Mouse (Mus musculus) neural tube, embryonic 11.5 days (tissue): ENCODE measurements at regions not wholly inside any gene's neighbourhood (a gene's known extent, or its start where the extent isn't known, plus 50 kb on each side); places are given as distances from the start of the nearest gene placed in this dataset.

ENCODE experiments used
- ATAC-seq: fragments of 200-750 bp; cut with Nextera tagmentation; 2 replicates; pipeline ENCODE4 v1.8.0; 2017; ENCODE audit warnings: moderate number of reproducible peaks, mild to moderate bottlenecking, moderate TSS enrichment, moderate library complexity; ENCODE audit not compliant: insufficient read depth, low FRiP score, low TSS enrichment
- DNase-seq: peaks from one replicate; pipeline ENCODE4 v3.0.0-alpha.2; 2015; ENCODE audit warnings: low spot score
- H3K27ac ChIP-seq: fragments of 300-500 bp; sonication (generic); 2 replicates; pipeline ENCODE4 v1.5.1; 2014; ENCODE audit warnings: low read depth, mild to moderate bottlenecking, low read length
- H3K27me3 ChIP-seq: fragments of 300-500 bp; sonication (generic); 2 replicates; pipeline ENCODE4 v1.6.1; 2014; ENCODE audit warnings: mild to moderate bottlenecking, low read length, mixed read lengths; ENCODE audit not compliant: control insufficient read depth, insufficient read depth
- H3K36me3 ChIP-seq: fragments of 300-500 bp; sonication (generic); 2 replicates; pipeline ENCODE4 v1.6.1; 2014; ENCODE audit warnings: mild to moderate bottlenecking, low read length, moderate library complexity, mixed read lengths; ENCODE audit not compliant: control insufficient read depth, insufficient read depth
- H3K4me1 ChIP-seq: fragments of 300-500 bp; sonication (generic); 2 replicates; pipeline ENCODE4 v1.6.1; 2014; ENCODE audit warnings: low read length, mixed read lengths; ENCODE audit not compliant: control insufficient read depth, insufficient read depth
- H3K4me2 ChIP-seq: fragments of 300-500 bp; sonication (generic); 2 replicates; pipeline ENCODE4 v1.6.1; 2014; ENCODE audit warnings: low read depth, mild to moderate bottlenecking, moderate library complexity
- H3K4me3 ChIP-seq: fragments of 300-500 bp; sonication (generic); 2 replicates; pipeline ENCODE4 v1.5.1; 2014; ENCODE audit warnings: low read depth, low read length
- H3K9ac ChIP-seq: fragments of 300-500 bp; sonication (generic); 2 replicates; pipeline ENCODE4 v1.6.1; 2014; ENCODE audit warnings: mild to moderate bottlenecking, low read length
- H3K9me3 ChIP-seq: fragments of 300-500 bp; sonication (generic); 2 replicates; pipeline ENCODE4 v1.6.1; 2016; ENCODE audit warnings: low read length; ENCODE audit not compliant: control insufficient read depth
- WGBS: fragments of 180-500 bp; shearing (Covaris S2); extraction: QIAGEN DNeasy Blood & Tissue Kit; methylation state at CpG from one replicate; pipeline ENCODE4 v1.1.7; 2014; 5-methylcytosine and 5-hydroxymethylcytosine counted together

DNA sequence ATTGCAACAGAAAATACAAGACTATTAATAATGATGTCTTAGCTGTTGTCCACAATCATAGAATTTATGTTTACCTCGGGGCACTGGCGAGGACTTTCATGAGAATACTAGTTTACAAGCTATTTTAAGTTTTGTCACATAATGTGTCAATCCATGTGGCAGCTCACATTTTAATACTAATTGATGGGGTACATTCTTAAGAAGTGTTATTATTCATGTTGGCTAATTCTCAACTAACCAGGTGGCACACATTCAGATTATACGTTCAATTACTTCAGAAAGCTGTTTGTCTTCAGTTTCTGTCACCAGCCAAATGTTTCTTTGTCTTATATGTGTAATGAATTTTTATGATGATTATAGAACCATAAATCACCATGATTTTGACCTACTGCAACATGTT is 870.2 kb upstream of the Celf2 start:
- Histone ChIP-seq H3K4me3 (no peak overlapping the region), H3K36me3 (no peaks in the 10 kb centered on the region), H3K4me1 (no peaks in the 10 kb centered on the region), H3K9ac (no peak overlapping the region), H3K4me2 (no peak overlapping the region), H3K9me3 (no peaks in the 10 kb centered on the region), H3K27me3 (no peaks in the 10 kb centered on the region), H3K27ac (no peak overlapping the region)
- WGBS, result 87% methylated on average over 3 of the region's 3 CpGs
- ATAC-seq, result no peak
- DNase-seq, result no peak

DNA sequence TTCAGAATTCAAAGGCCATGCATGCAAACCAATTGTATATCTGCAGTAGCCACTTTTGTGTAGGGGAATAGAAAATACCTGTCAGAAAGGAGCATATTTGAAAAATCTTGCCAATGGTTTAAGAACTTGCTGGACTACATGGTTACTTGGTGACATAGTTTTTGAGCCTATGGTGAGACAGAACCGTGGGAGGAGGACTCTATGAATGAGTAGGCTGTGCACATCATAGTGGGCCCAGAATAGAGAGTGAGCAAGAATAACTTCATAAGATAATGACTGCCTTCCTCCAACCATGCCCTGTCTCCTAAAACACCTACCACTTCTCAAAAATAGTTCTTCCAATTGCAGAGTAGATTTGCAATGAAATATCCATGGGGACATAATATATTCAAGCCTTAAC is 838.5 kb upstream of the Celf2 start:
- Histone ChIP-seq H3K4me3 (no peak overlapping the region), H3K27me3 (no peaks in the 10 kb centered on the region), H3K4me2 (no peak overlapping the region), H3K4me1 (no peaks in the 10 kb centered on the region), H3K9me3 (no peaks in the 10 kb centered on the region), H3K36me3 (no peaks in the 10 kb centered on the region), H3K9ac (no peak overlapping the region), H3K27ac (no peak overlapping the region)
- no peak for ATAC-seq
- no peak for DNase-seq
- 73% methylated on average over 1 of the region's 1 CpGs for WGBS

- Histone ChIP-seq H3K9ac (no peak overlapping the region), H3K27me3 (no peaks in the 10 kb centered on the region), H3K9me3 (no peaks in the 10 kb centered on the region), H3K4me1 (no peaks in the 10 kb centered on the region), H3K4me3 (no peak overlapping the region), H3K4me2 (no peak overlapping the region), H3K36me3 (no peaks in the 10 kb centered on the region), H3K27ac (no peak overlapping the region)
- DNase-seq, result no peak
- WGBS, result 92% methylated on average over 3 of the region's 3 CpGs
- no peak for ATAC-seq
Observed at GRCm38 (mm10) chr2:8344748-8345147, 835.4 kb upstream of the Celf2 start.

GRCm38 (mm10) chr2:8338271-8338670 is 828.9 kb upstream of the Celf2 start:
- DNase-seq (no peak), ATAC-seq (no peak)
- Histone ChIP-seq H3K9ac (no peak overlapping the region), H3K9me3 (no peaks in the 10 kb centered on the region), H3K4me3 (no peak overlapping the region), H3K36me3 (no peaks in the 10 kb centered on the region), H3K27me3 (no peaks in the 10 kb centered on the region), H3K27ac (no peak overlapping the region), H3K4me2 (no peak overlapping the region), H3K4me1 (no peaks in the 10 kb centered on the region)
- 83% methylated on average over 7 of the region's 7 CpGs for WGBS

DNA sequence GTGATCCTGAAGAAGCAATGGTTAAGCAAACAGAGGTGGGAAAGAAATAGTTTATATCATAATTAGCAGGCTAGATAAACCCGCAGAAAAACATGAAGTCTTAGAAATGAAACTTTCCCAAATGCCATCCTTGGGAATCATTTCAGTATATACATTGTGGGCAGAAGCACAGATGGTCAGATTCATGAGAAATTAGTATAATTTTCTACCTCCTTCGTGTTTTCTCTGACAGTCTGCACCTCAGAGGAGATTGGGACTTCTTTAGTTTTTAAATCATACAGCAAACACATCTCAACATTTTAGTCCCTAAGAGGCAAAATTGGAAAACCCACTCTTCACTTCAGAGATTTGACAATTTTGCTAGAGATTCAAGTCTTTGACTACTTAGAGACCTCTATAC is 786.6 kb upstream of the Celf2 start:
- WGBS, result 72% methylated on average over 2 of the region's 2 CpGs

DNA sequence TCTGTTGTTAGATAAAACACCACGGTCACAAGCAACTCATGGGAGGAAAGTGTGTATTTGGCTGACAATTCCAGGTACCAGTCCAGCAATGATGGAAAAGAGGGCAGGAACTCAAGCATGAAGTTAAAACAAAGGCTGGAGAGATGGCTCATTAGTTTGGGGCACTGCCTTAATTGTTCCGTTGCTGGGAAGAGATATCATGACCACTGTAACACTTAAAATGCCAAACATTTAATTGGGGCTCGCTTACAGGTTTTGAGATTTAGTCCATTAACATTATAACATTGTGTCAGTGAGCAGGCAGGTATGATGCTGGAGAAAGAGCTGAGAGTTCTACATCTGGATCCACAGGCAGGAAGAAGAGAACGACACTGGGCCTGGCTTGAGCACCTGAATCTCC is 782.0 kb upstream of the Celf2 start:
- H3K9me3 ChIP-seq, result no peaks in the 10 kb centered on the region

More for the DNA sequence above, 786.6 kb upstream of the Celf2 start:
- Histone ChIP-seq H3K9ac (no peak overlapping the region), H3K4me2 (no peak overlapping the region), H3K27me3 (no peaks in the 10 kb centered on the region), H3K4me1 (no peaks in the 10 kb centered on the region), H3K27ac (no peak overlapping the region), H3K9me3 (no peaks in the 10 kb centered on the region), H3K36me3 (no peaks in the 10 kb centered on the region), H3K4me3 (no peak overlapping the region)
- no peak for DNase-seq
- no peak for ATAC-seq

GRCm38 (mm10) chr2:8287403-8287802 is 778.0 kb upstream of the Celf2 start:
- ATAC-seq (no peak), DNase-seq (no peak)
- no peak overlapping the region for H3K4me2 ChIP-seq
- H3K4me1 ChIP-seq, result no peaks in the 10 kb centered on the region
- H3K27ac ChIP-seq, result no peak overlapping the region
- H3K9me3 ChIP-seq, result no peaks in the 10 kb centered on the region
- H3K9ac ChIP-seq, result no peak overlapping the region
- no peaks in the 10 kb centered on the region for H3K36me3 ChIP-seq
- 85% methylated on average over 4 of the region's 4 CpGs for whole genome bisulfite sequencing
- H3K27me3 ChIP-seq, result no peaks in the 10 kb centered on the region
- no peak overlapping the region for H3K4me3 ChIP-seq

More for the DNA sequence above, 782.0 kb upstream of the Celf2 start:
- H3K36me3 ChIP-seq, result no peaks in the 10 kb centered on the region
- no peaks in the 10 kb centered on the region for H3K27me3 ChIP-seq
- 95% methylated on average over 4 of the region's 4 CpGs for WGBS
- DNase-seq, result no peak
- H3K4me1 ChIP-seq, result no peaks in the 10 kb centered on the region
- H3K4me2 ChIP-seq, result no peak overlapping the region
- no peak for ATAC-seq
- no peak overlapping the region for H3K4me3 ChIP-seq
- H3K9ac ChIP-seq, result no peak overlapping the region
- no peak overlapping the region for H3K27ac ChIP-seq

- Histone ChIP-seq H3K9me3 (no peaks in the 10 kb centered on the region), H3K9ac (no peak overlapping the region), H3K36me3 (no peaks in the 10 kb centered on the region), H3K4me3 (no peak overlapping the region), H3K27ac (no peak overlapping the region), H3K4me1 (no peaks in the 10 kb centered on the region), H3K4me2 (no peak overlapping the region), H3K27me3 (no peaks in the 10 kb centered on the region)
- WGBS, result 95% methylated on average over 1 of the region's 1 CpGs
- no peak for DNase-seq
- no peak for ATAC-seq
Observed at GRCm38 (mm10) chr2:8276127-8276773, 766.9 kb upstream of the Celf2 start.
